Mouse (Mus musculus) hindbrain, embryonic 15.5 days (tissue): ENCODE measurements around the gene Tm7sf2. TPM values are rescaled to one million over a fixed set of nuclear protein-coding genes. Genes with fewer than 3 reads are reported as not detected.
A peak's percentile ranks its signal among the peaks of the same experiment; 100 is the strongest.

Source experiments
- ATAC-seq: fragments of 200-750 bp; cut with Nextera tagmentation; 2 replicates; pipeline ENCODE4 v1.8.0; 2017; ENCODE audit warnings: low read depth, moderate number of reproducible peaks, moderate TSS enrichment; ENCODE audit not compliant: low FRiP score
- H3K27ac ChIP-seq: fragments of 300-500 bp; sonication (generic); replicated peaks from 2 replicates; pipeline ENCODE4 v1.5.1; 2015; ENCODE audit warnings: mild to moderate bottlenecking, inconsistent platforms
- H3K27me3 ChIP-seq: fragments of 300-500 bp; sonication (generic); 2 replicates; pipeline ENCODE4 v1.6.1; 2015; ENCODE audit warnings: control low read depth, inconsistent platforms
- H3K36me3 ChIP-seq: fragments of 300-500 bp; sonication (generic); 2 replicates; pipeline ENCODE4 v1.6.1; 2015; ENCODE audit warnings: control low read depth, inconsistent platforms
- H3K4me1 ChIP-seq: fragments of 300-500 bp; sonication (generic); replicated peaks from 2 replicates; pipeline ENCODE4 v1.6.1; 2015; ENCODE audit warnings: control low read depth, inconsistent platforms
- H3K4me2 ChIP-seq: fragments of 300-500 bp; sonication (generic); 2 replicates; pipeline ENCODE4 v1.6.1; 2015; ENCODE audit warnings: moderate library complexity, mild to moderate bottlenecking, inconsistent platforms
- H3K4me3 ChIP-seq: fragments of 300-500 bp; sonication (generic); 2 replicates; pipeline ENCODE4 v1.5.1; 2015; ENCODE audit warnings: mild to moderate bottlenecking, inconsistent platforms
- H3K9ac ChIP-seq: fragments of 300-500 bp; sonication (generic); 2 replicates; pipeline ENCODE4 v1.6.1; 2015; ENCODE audit warnings: inconsistent platforms
- H3K9me3 ChIP-seq: fragments of 300-500 bp; sonication (generic); 2 replicates; pipeline ENCODE4 v1.6.1; 2016; ENCODE audit warnings: control low read depth, inconsistent platforms
- WGBS: fragments of 180-500 bp; shearing (Covaris S2); methylation state at CpG from one replicate; pipeline ENCODE4 v1.1.7; 2015; 5-methylcytosine and 5-hydroxymethylcytosine counted together
- polyA plus RNA-seq: library from polyadenylated mRNA; unstranded; fragments of >200 nt; fragmentation: Nextera tagmentation; extraction: Ambion mirVana; gene quantifications from 2 replicates; pipeline ENCODE4 v1.2.1, GENCODE M21; 2015

Gene Tm7sf2
- 58.6 and 60.1 TPM in 2 replicates for polyA plus RNA-seq

DNA sequence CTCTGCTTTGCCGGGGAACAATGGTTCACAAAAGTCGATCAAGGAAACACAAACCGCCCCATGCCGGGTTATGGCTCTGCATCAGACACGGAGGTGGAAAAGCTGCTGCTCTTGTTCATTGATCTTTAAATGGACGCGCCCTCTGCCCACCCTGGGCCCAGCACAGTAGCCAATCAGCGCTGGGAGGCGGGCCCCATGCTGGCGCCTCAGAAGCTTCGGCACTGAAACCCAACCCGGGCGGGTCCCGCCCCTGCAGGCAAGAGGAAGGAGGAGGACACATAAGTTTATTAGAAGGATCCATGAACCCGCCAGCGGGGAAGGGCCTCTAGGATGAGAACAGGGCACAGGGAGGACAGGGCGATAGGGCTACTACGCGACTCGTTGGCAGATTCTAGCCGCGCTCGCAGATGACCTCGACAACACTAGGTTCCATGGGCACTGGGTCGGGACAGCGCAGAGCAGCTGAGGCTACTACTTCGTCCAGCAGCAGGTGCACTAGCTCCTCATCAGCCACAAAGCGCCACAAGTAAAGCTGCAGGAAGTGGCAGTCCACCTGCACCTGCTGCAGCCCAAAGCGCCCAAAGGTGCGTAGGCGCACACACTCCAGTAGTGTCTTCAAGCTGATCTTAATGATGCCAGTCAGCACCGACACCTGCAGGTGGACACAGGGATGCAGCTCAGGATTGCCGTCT lies at the start of gene Tm7sf2:
TSS of gene Tm7sf2 (minus strand) at position 650 of the 692 bp plus-strand sequence.
- H3K36me3 ChIP-seq, result peaks cover 29% of the 10 kb centered on the region
- H3K9ac ChIP-seq, result peak within 1 kb of the TSS; percentile 84
- peak within 1 kb of the TSS; percentile 94 for H3K4me2 ChIP-seq
- no peaks in the 10 kb centered on the region for H3K9me3 ChIP-seq
- WGBS, result 7% methylated on average over 33 of the region's 33 CpGs
- peaks cover 43% of the 10 kb centered on the region for H3K4me1 ChIP-seq
- peak; percentile 91 for ATAC-seq
- H3K27me3 ChIP-seq, result no peaks in the 10 kb centered on the region
- H3K27ac ChIP-seq, result peak within 1 kb of the TSS; percentile 88
- H3K4me3 ChIP-seq, result peak within 1 kb of the TSS; percentile 61

DNA sequence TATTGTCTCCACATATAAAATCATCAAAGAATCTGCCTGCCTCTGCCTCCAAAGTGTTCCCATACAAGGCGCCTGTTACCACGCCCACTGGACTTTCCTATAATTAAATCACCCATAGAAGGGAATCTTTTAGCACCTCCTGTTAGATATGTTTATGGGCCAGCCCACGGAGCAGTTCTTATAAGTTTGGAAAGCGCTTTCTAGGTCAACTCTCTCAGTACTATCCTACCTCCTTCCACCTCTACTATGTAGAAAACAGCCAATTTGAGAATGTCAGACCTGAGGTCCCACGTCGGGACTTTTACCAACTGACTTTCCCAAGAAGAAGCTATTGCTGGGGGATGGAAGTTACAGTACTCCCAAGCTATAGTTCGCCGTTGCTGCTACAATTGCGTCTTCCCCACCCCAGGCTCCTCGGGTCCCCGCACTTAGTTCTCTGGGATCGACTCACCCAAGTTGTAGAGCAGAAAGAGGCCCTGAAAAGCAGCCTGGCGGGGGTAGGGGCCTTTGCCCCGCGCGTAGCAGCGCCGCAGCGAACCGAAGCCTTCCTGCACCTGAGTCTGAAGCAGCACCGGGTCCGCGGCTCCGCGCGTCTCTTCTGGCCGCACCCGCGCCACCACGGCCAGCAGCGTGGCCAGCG lies 49.3 kb upstream of the Tm7sf2 start:
- H3K4me3 ChIP-seq, result peak overlapping the region; percentile 87
- H3K27me3 ChIP-seq, result no peaks in the 10 kb centered on the region
- H3K9ac ChIP-seq, result peak overlapping the region; percentile 74
- no peak; the same call in 1 of the 2 replicates for ATAC-seq
- peak overlapping the region; percentile 92 for H3K27ac ChIP-seq
- H3K4me1 ChIP-seq, result peaks cover 26% of the 10 kb centered on the region
- H3K9me3 ChIP-seq, result no peaks in the 10 kb centered on the region
- peak overlapping the region; percentile 83 for H3K4me2 ChIP-seq
- H3K36me3 ChIP-seq, result peaks cover 25% of the 10 kb centered on the region
- WGBS, result 7% methylated on average over 32 of the region's 32 CpGs

DNA sequence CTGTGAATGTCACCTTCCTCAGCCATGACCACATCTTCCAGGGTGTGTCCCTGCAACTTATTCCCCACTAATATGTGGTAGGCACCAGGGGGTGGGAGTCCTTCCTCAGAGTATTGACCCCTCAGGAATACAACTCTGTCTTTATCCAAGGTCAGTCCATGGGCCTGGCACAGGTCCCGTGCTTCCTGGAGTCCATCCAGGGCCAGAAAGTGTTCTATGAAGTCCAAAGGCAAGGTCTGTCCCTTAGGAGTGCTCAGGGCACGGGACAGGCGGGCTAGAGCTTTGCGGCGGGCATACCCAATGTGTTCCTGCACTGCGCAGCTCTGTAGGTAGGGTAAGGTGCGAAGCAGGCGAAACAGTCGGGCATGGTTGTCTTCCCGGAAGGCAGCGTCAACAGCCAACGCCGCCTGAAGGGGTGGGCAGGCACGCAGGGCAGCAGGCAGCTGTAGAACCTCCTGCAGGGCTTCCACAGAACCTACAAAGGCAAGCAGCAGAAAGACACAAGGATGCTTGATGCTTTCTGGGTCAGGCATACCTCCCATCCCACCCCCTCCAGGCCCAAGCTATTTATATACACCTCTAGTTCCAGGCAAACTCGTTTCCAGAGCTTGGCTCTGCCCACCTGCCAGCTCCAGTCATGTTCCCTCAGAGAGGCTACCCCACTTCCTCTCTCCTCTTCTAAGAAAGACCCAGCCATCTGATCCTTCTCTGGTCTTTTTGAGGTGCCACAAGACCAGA lies 48.1 kb upstream of the Tm7sf2 start:
- peaks cover 25% of the 10 kb centered on the region for H3K36me3 ChIP-seq
- H3K4me1 ChIP-seq, result peaks cover 26% of the 10 kb centered on the region
- peak overlapping the region; percentile 87; the same call in 1 of the 2 replicates for H3K4me3 ChIP-seq
- no peaks in the 10 kb centered on the region for H3K27me3 ChIP-seq
- H3K9me3 ChIP-seq, result no peaks in the 10 kb centered on the region
- no peak overlapping the region for H3K27ac ChIP-seq
- 92% methylated on average over 15 of the region's 15 CpGs for WGBS
- H3K9ac ChIP-seq, result 0 out of 2 replicates have a peak overlapping the region, but pooled peaks have one; percentile 74
- no peak for ATAC-seq
- peak overlapping the region; percentile 83 for H3K4me2 ChIP-seq

DNA sequence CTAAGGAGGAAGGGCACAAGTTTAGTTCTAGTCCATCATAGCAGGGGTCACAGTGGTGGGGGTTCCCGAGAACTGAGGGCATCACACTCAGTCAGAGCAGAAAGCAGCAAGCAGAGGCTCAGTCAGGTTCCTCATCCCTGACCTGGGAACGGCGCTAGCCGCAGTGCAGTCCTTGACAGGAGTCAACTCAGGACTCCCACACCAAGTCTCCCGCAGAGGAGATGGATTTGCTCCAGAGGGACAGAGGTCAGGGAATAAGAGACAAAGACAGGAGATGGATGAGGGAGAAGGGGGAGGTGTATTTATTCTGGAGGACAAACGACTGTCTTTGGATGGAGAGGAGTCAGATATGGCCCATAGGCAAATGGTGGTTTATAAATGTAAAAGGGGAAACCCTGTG lies 44.9 kb upstream of the Tm7sf2 start:
- no peaks in the 10 kb centered on the region for H3K9me3 ChIP-seq
- H3K4me2 ChIP-seq, result no peak overlapping the region
- WGBS, result 55% methylated on average over 6 of the region's 6 CpGs
- peaks cover 25% of the 10 kb centered on the region for H3K36me3 ChIP-seq
- no peaks in the 10 kb centered on the region for H3K27me3 ChIP-seq
- no peak overlapping the region for H3K9ac ChIP-seq
- no peak overlapping the region for H3K4me3 ChIP-seq
- ATAC-seq, result no peak
- H3K4me1 ChIP-seq, result peaks cover 14% of the 10 kb centered on the region
- no peak overlapping the region for H3K27ac ChIP-seq

DNA sequence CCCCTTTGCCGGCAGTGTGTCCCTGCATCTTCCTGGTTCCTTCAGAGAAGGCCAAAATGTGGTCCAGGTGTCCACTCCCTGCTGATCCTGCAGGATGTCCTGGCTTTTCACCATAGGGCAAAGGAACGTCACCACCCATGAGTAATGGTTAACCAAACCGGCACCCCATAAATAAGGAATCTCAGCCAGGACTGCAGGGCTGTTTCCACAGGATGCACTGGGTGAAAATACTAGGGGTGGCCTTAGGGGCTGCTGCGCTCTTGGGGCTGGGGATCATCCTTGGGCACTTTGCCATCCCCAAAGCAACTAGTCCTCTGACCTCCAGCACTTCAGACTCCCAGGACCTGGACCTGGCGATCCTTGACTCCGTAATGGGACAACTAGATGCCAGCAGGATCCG lies 37.4 kb upstream of the Tm7sf2 start, which contains the start of gene Naaladl1:
TSS of gene Naaladl1 (plus strand) at position 197 of the 400 bp plus-strand sequence.
- ATAC-seq, result no peak
- Histone ChIP-seq H3K27ac (no peak within 1 kb of the TSS), H3K9ac (no peak within 1 kb of the TSS), H3K4me1 (no peaks in the 10 kb centered on the region), H3K4me2 (no peak within 1 kb of the TSS), H3K4me3 (no peak within 1 kb of the TSS), H3K9me3 (no peaks in the 10 kb centered on the region), H3K27me3 (no peaks in the 10 kb centered on the region), H3K36me3 (no peaks in the 10 kb centered on the region)
- 89% methylated on average over 7 of the region's 7 CpGs for WGBS

DNA sequence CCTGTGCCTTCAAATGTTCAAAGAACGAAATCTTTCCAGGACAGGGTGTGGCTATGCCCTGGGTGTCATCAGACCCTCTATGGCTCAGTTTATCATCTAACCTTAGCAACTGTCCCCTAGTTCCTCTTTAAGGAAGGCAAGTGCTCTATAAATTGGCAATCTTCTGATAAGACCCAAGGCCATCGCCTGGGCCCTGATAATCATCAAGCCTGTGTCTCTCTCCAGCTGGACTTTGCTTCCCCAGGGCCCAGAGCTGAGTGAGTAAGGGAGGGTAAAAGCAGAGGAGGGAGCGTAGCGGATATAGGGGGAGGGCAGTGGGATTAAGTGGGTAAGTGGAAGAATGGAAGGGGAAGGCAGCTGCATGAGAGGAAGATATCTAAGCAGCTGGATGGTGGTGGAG lies 36.3 kb upstream of the Tm7sf2 start:
- Histone ChIP-seq H3K4me2 (no peak overlapping the region), H3K4me1 (no peaks in the 10 kb centered on the region), H3K36me3 (no peaks in the 10 kb centered on the region), H3K27ac (no peak overlapping the region), H3K9ac (no peak overlapping the region), H3K27me3 (no peaks in the 10 kb centered on the region), H3K4me3 (no peak overlapping the region), H3K9me3 (no peaks in the 10 kb centered on the region)
- WGBS, result 86% methylated on average over 4 of the region's 4 CpGs
- ATAC-seq, result no peak

DNA sequence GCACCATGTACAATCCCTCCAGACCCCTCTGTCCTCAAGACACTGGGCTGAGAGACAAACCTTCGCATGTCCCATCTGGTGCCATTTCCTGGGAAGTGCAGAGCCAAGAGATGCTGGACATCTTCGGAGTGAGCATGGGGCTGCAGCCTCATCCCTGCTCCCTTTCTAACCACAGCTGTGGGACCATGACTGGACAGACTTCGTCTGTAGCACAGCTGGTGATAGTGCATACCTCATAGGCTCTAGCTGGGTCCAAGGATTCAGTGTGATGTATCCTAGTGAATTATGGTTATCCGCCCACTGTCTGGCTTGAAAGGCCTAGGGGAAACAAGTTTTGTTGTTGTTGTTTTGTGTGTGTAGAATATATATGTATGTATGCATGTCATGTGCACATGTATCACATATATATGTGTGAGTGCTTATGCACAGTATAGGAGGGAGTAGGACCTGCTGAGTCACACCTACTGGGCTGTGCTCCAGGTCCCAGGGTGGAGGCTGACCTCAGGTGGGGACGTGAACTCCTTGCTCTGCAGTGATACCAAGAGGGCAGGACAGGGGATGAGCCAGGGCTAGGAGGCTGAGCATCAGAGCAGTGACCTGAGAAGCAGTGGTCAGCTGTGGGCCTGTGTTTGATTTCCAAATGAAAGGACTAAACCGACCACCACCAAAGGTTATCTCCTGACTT lies 34.1 kb upstream of the Tm7sf2 start:
- no peak for ATAC-seq
- H3K27me3 ChIP-seq, result no peaks in the 10 kb centered on the region
- no peak overlapping the region for H3K4me3 ChIP-seq
- no peak overlapping the region for H3K9ac ChIP-seq
- no peaks in the 10 kb centered on the region for H3K9me3 ChIP-seq
- H3K4me2 ChIP-seq, result no peak overlapping the region
- H3K27ac ChIP-seq, result no peak overlapping the region
- no peaks in the 10 kb centered on the region for H3K4me1 ChIP-seq
- 75% methylated on average over 6 of the region's 6 CpGs for WGBS
- no peaks in the 10 kb centered on the region for H3K36me3 ChIP-seq

DNA sequence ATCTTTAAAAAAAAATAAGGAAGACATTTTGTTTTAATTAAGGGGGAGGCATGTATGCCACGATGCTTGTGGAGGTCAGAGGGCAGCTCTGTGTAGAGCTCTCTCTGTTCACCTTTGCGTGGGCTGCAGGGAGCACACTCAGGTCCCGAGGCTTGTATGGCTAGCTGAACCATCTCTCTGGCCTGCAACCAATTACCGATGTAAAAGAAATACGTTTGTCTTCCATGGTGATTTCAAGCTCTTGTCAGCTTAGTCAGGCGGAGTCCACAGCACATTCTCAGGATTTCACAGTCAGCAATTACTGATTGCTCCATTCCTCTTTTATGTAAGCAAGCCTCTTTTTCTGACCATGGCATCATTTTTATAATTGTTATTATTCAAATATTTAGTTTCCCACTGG lies 33.0 kb upstream of the Tm7sf2 start:
- Histone ChIP-seq H3K9me3 (no peaks in the 10 kb centered on the region), H3K9ac (no peak overlapping the region), H3K27me3 (no peaks in the 10 kb centered on the region), H3K4me2 (no peak overlapping the region), H3K4me1 (no peaks in the 10 kb centered on the region), H3K36me3 (no peaks in the 10 kb centered on the region), H3K27ac (no peak overlapping the region), H3K4me3 (no peak overlapping the region)
- no peak for ATAC-seq
- WGBS, result 61% methylated on average over 6 of the region's 6 CpGs

DNA sequence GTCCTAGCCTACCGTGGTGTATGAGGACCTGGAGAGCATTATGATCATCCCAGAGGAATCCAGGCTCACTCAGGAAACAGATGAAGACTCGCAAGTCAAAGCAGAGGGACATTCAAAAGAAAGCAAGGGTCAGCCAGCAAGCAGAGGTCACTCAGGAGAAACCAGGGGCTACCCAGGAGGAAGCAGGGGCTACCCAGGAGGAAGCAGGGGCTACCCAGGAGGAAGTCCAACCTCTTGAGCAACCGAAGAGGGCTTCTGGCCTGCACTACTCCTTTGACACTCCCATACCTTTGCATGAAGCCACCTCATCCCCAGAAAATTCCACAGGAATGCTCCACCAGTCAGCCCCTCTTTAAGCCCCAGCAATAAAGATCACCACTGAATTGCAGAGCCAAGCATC lies 29.7 kb upstream of the Tm7sf2 start:
- 85% methylated on average over 3 of the region's 3 CpGs for WGBS
- no peak overlapping the region for H3K9ac ChIP-seq
- H3K9me3 ChIP-seq, result no peaks in the 10 kb centered on the region
- H3K27me3 ChIP-seq, result no peaks in the 10 kb centered on the region
- ATAC-seq, result no peak
- H3K4me3 ChIP-seq, result no peak overlapping the region
- no peak overlapping the region for H3K4me2 ChIP-seq
- no peak overlapping the region for H3K27ac ChIP-seq
- H3K36me3 ChIP-seq, result no peaks in the 10 kb centered on the region
- H3K4me1 ChIP-seq, result no peaks in the 10 kb centered on the region

DNA sequence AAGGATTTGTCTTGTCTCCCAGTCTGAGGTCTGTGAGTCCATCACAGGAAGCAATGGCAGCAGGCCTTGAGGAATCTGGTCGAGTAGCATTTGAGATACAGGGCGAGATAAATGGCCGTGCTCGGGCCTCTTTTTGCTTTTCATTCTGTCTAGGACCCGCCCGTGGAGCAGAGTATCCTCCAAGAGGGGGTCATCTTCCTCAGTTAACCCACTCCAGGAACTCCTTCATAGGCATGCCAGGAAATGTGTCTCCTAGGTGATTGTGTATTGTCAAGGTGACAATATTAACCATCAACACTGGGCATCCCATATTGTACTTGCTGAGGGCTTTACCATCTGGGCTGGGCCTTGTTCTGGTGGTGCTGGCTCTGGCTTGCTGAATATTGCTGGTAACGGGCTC lies 25.9 kb upstream of the Tm7sf2 start, which contains the start of gene AC131692.1:
TSS of gene AC131692.1 (plus strand) at position 301 of the 400 bp plus-strand sequence.
- no peak within 1 kb of the TSS for H3K27ac ChIP-seq
- H3K36me3 ChIP-seq, result no peaks in the 10 kb centered on the region
- no peaks in the 10 kb centered on the region for H3K27me3 ChIP-seq

DNA sequence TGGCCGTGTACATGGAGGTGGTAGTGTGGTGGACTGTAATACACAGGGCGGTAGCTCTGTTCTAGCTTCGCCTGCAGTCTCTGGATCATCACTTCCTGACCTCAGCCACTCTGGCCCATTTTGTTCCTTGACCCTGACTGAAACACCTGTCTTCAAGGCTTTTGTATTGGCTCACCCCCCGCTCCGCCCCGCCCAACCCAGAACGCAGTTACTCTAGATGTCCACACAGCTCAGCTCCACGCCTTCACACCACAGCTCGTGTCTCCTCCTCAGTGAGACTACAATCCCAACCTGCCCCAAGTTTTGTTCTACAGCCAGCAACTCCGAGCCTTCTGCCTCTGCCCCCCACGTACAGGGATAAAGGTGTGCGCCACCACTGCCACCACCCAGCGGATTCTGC lies 20.7 kb upstream of the Tm7sf2 start:
- WGBS, result 91% methylated on average over 13 of the region's 13 CpGs
- H3K4me1 ChIP-seq, result peaks cover 14% of the 10 kb centered on the region

More for the DNA sequence above, 25.9 kb upstream of the Tm7sf2 start, which contains the start of gene AC131692.1:
- 92% methylated on average over 7 of the region's 7 CpGs for WGBS
- ATAC-seq, result no peak
- Histone ChIP-seq H3K9ac (no peak within 1 kb of the TSS), H3K4me1 (no peaks in the 10 kb centered on the region), H3K4me2 (no peak within 1 kb of the TSS), H3K9me3 (no peaks in the 10 kb centered on the region), H3K4me3 (no peak within 1 kb of the TSS)

More for the DNA sequence above, 20.7 kb upstream of the Tm7sf2 start:
- ATAC-seq, result no peak
- H3K4me3 ChIP-seq, result no peak overlapping the region
- no peak overlapping the region for H3K9ac ChIP-seq
- no peaks in the 10 kb centered on the region for H3K27me3 ChIP-seq
- H3K36me3 ChIP-seq, result no peaks in the 10 kb centered on the region
- no peak overlapping the region for H3K27ac ChIP-seq
- H3K9me3 ChIP-seq, result no peaks in the 10 kb centered on the region
- H3K4me2 ChIP-seq, result no peak overlapping the region
